Mouse (Mus musculus) intestine, embryonic 14.5 days (tissue): Measurements from ENCODE around the gene Prep. TPM values are rescaled to one million over a fixed set of nuclear protein-coding genes. Genes with fewer than 3 reads are reported as not detected.

ENCODE experiments used
- ATAC-seq: fragments of 200-750 bp; cut with Nextera tagmentation; replicated peaks from 2 replicates; pipeline ENCODE4 v1.8.0; 2017; ENCODE audit warnings: low read depth, moderate number of reproducible peaks, moderate TSS enrichment, moderate library complexity; ENCODE audit not compliant: low FRiP score, low TSS enrichment
- DNase-seq: peaks from one replicate; pipeline ENCODE4 v3.0.0-alpha.2; 2018; ENCODE audit warnings: low spot score
- H3K27ac ChIP-seq: fragments of 300-500 bp; sonication (generic); 2 replicates; pipeline ENCODE4 v1.5.1; 2014; ENCODE audit warnings: low read depth, mild to moderate bottlenecking, control low read depth
- H3K27me3 ChIP-seq: fragments of 300-500 bp; sonication (generic); replicated peaks from 2 replicates; pipeline ENCODE4 v1.6.1; 2014; ENCODE audit warnings: low read length, control low read depth; ENCODE audit not compliant: control insufficient read depth, insufficient read depth
- H3K36me3 ChIP-seq: fragments of 300-500 bp; sonication (generic); 2 replicates; pipeline ENCODE4 v1.6.1; 2014; ENCODE audit warnings: low read length, control low read depth; ENCODE audit not compliant: control insufficient read depth, insufficient read depth
- H3K4me1 ChIP-seq: fragments of 300-500 bp; sonication (generic); replicated peaks from 2 replicates; pipeline ENCODE4 v1.6.1; 2014; ENCODE audit warnings: low read length, control low read depth, mixed read lengths; ENCODE audit not compliant: control insufficient read depth, insufficient read depth
- H3K4me2 ChIP-seq: fragments of 300-500 bp; sonication (generic); 2 replicates; pipeline ENCODE4 v1.6.1; 2014; ENCODE audit warnings: low read length
- H3K4me3 ChIP-seq: fragments of 300-500 bp; sonication (generic); 2 replicates; pipeline ENCODE4 v1.5.1; 2014; ENCODE audit warnings: low read depth, low read length, control low read depth, mixed read lengths
- H3K9ac ChIP-seq: fragments of 300-500 bp; sonication (generic); 2 replicates; pipeline ENCODE4 v1.6.1; 2014; ENCODE audit warnings: mild to moderate bottlenecking, low read length
- H3K9me3 ChIP-seq: fragments of 300-500 bp; sonication (generic); 2 replicates; pipeline ENCODE4 v1.6.1; 2016; ENCODE audit warnings: low read length, control low read depth; ENCODE audit not compliant: control insufficient read depth
- WGBS: fragments of 180-500 bp; shearing (Covaris S2); extraction: QIAGEN DNeasy Blood & Tissue Kit; methylation state at CpG from one replicate; pipeline ENCODE4 v1.1.7; 2014; 5-methylcytosine and 5-hydroxymethylcytosine counted together
- polyA plus RNA-seq: library from polyadenylated mRNA; unstranded; fragments of >200 nt; fragmentation: Nextera tagmentation; extraction: Ambion mirVana; gene quantifications from 2 replicates; pipeline ENCODE4 v1.2.1, GENCODE M21; 2014

Prep gene
- polyA plus RNA-seq, 1 experiment from 2014 or later: 25.0 TPM

DNA sequence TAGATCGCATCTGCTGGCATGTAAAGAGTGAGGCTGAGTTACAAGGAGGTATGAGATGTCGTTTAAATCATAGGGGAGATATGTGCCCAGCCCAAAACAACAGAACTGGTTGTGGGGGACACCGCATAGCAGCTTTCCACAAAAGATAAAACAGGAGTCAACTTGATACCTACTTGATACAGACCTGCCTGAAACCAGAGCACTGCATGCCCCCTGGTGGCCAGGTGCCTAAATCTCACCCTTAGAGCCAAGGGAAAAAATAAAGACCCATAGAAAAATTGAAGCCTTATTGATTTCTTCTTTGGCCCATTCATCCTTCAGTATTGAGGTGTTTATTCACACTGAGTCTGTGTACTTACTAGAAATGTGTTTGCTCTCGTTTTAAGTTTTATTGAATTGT, 65.4 kb downstream of the Prep start:
- Histone ChIP-seq H3K27me3 (no peaks in the 10 kb centered on the region), H3K4me3 (no peak overlapping the region), H3K9ac (no peak overlapping the region), H3K4me2 (no peak overlapping the region), H3K27ac (no peak overlapping the region), H3K9me3 (no peaks in the 10 kb centered on the region), H3K4me1 (no peaks in the 10 kb centered on the region), H3K36me3 (peaks cover 21% of the 10 kb centered on the region; the same call in 1 of the 2 replicates)
- WGBS: 66% methylated on average over 4 of the region's 4 CpGs
- DNase-seq: peak; percentile 59
- ATAC-seq: no peak

GRCm38 (mm10) chr10:45136806-45137205, 69.8 kb downstream of the Prep start:
- Histone ChIP-seq H3K4me1 (no peaks in the 10 kb centered on the region), H3K36me3 (no peaks in the 10 kb centered on the region), H3K27me3 (no peaks in the 10 kb centered on the region), H3K9ac (no peak overlapping the region), H3K9me3 (no peaks in the 10 kb centered on the region), H3K27ac (no peak overlapping the region), H3K4me3 (no peak overlapping the region), H3K4me2 (no peak overlapping the region)
- no peak for DNase-seq
- ATAC-seq: no peak
- 89% methylated on average over 7 of the region's 7 CpGs for WGBS

GRCm38 (mm10) chr10:45139910-45140309, 72.9 kb downstream of the Prep start:
- Histone ChIP-seq H3K9ac (no peak overlapping the region), H3K4me2 (no peak overlapping the region), H3K4me3 (no peak overlapping the region), H3K27ac (no peak overlapping the region), H3K36me3 (no peaks in the 10 kb centered on the region), H3K4me1 (no peaks in the 10 kb centered on the region), H3K27me3 (no peaks in the 10 kb centered on the region), H3K9me3 (no peaks in the 10 kb centered on the region)
- no peak for DNase-seq
- no peak for ATAC-seq
- WGBS: 71% methylated on average over 4 of the region's 4 CpGs

GRCm38 (mm10) chr10:45140474-45141212, 73.6 kb downstream of the Prep start:
- Histone ChIP-seq H3K27ac (no peak overlapping the region), H3K27me3 (no peaks in the 10 kb centered on the region), H3K36me3 (no peaks in the 10 kb centered on the region), H3K4me3 (no peak overlapping the region), H3K4me1 (no peaks in the 10 kb centered on the region), H3K9ac (no peak overlapping the region), H3K4me2 (no peak overlapping the region), H3K9me3 (no peaks in the 10 kb centered on the region)
- DNase-seq (no peak), ATAC-seq (no peak)
- 84% methylated on average over 7 of the region's 7 CpGs for WGBS

- Histone ChIP-seq H3K4me1 (no peaks in the 10 kb centered on the region), H3K4me3 (no peak overlapping the region), H3K9ac (no peak overlapping the region), H3K27me3 (no peaks in the 10 kb centered on the region), H3K36me3 (no peaks in the 10 kb centered on the region), H3K27ac (no peak overlapping the region), H3K4me2 (no peak overlapping the region), H3K9me3 (no peaks in the 10 kb centered on the region)
- DNase-seq (no peak), ATAC-seq (no peak)
- WGBS: 73% methylated on average over 5 of the region's 5 CpGs
Observed at GRCm38 (mm10) chr10:45142359-45142758, 75.4 kb downstream of the Prep start.

DNA sequence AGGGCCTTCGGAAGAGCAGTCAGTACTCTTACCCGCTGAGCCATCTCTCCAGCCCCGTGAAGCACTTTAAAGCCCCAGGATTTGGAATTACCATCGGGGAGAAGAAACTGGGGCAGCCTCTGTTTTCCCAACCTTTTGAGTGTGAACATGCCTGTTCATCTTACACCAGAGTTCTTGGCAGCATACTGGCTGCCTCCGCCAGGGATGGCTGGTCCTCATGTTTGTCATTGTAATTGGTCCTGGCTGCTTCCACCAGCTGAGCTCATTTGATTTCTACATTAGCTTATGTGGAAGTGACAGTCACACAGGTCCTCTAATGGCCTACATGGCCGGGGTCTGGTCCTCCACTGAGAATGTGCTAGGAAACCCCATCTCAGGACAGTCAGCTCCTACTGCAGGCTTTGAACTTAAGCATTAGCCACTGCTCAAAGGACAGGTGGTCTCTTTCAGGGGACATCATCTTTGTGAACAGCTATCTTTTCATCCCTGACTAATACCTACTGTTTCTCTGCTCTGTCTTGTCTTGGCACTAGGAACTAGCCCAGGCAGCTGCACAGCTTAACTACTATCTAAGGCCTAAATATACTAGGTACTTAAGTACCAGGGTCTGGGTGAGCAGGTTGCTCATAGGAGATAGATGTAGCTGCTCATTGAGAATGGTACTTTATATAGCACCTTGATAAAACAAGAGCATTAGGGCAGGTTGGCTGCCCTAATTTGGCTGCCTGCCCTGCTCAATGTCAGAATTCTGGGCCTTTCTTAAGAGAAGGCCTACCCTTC, 77.2 kb downstream of the Prep start:
- H3K27ac ChIP-seq: no peak overlapping the region
- no peak overlapping the region for H3K4me2 ChIP-seq
- no peaks in the 10 kb centered on the region for H3K27me3 ChIP-seq
- no peaks in the 10 kb centered on the region for H3K4me1 ChIP-seq
- no peak for DNase-seq
- no peak overlapping the region for H3K4me3 ChIP-seq
- no peak overlapping the region for H3K9ac ChIP-seq
- H3K9me3 ChIP-seq: no peaks in the 10 kb centered on the region
- WGBS: 91% methylated on average over 6 of the region's 6 CpGs
- H3K36me3 ChIP-seq: peaks cover 10% of the 10 kb centered on the region
- no peak for ATAC-seq

- no peak overlapping the region for H3K4me2 ChIP-seq
- H3K27ac ChIP-seq: no peak overlapping the region
- ATAC-seq: no peak
Observed at GRCm38 (mm10) chr10:45146821-45147220, 79.8 kb downstream of the Prep start.

DNA sequence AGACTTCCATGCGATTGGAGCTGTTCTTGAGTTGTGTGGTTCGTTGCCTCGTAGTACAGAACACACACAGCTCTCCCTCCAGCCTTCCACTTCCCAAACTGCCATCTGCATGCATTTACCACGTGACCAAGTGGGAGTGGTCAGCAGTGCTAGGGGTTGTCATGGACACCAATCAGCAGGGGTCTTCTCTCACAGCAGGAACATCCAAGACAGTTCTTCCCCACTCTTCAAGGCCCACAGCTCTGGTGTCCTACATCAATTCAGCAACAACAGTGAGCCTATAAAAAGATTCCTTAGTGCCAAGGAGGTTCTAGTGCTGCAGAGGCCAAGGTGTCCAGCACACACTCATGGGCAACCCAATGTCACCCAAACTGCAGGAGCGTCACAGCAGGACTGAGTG, 84.1 kb downstream of the Prep start:
- H3K4me3 ChIP-seq: no peak overlapping the region
- H3K4me2 ChIP-seq: no peak overlapping the region
- no peak overlapping the region for H3K27ac ChIP-seq
- H3K4me1 ChIP-seq: no peaks in the 10 kb centered on the region
- no peak overlapping the region for H3K9ac ChIP-seq
- no peak for DNase-seq
- ATAC-seq: no peak
- 72% methylated on average over 5 of the region's 5 CpGs for WGBS
- H3K27me3 ChIP-seq: no peaks in the 10 kb centered on the region
- no peaks in the 10 kb centered on the region for H3K9me3 ChIP-seq
- H3K36me3 ChIP-seq: peaks cover 74% of the 10 kb centered on the region

More at GRCm38 (mm10) chr10:45146821-45147220, 79.8 kb downstream of the Prep start:
- Histone ChIP-seq H3K4me1 (no peaks in the 10 kb centered on the region), H3K9me3 (no peaks in the 10 kb centered on the region), H3K9ac (no peak overlapping the region), H3K36me3 (peaks cover 36% of the 10 kb centered on the region), H3K4me3 (no peak overlapping the region), H3K27me3 (no peaks in the 10 kb centered on the region)
- DNase-seq: no peak
- WGBS: 37% methylated on average over 6 of the region's 6 CpGs
